Mouse (Mus musculus) liver, adult 2 months (tissue): ENCODE measurements at regions not wholly inside any gene's neighbourhood (a gene's known extent, or its start where the extent isn't known, plus 50 kb on each side); places are given as distances from the start of the nearest gene placed in this dataset.

Experiments
- DNase-seq: peaks from one replicate; pipeline ENCODE4 v3.0.0-alpha.2; 2011; ENCODE audit warnings: low read depth, low spot score; ENCODE audit errors: extremely low read depth
- H3K27ac ChIP-seq: fragments of 200-500 bp; replicated peaks from 2 replicates; pipeline ENCODE4 v1.5.1; 2012; ENCODE audit warnings: low read depth, mild to moderate bottlenecking, control low read depth, inconsistent platforms, low read length; ENCODE audit not compliant: insufficient read depth
- H3K27me3 ChIP-seq: fragments of 200-500 bp; 2 replicates; pipeline ENCODE4 v1.6.1; 2012; ENCODE audit warnings: mild to moderate bottlenecking, moderate library complexity, low read length, inconsistent platforms; ENCODE audit not compliant: control insufficient read depth, insufficient read depth
- H3K36me3 ChIP-seq: fragments of 200-500 bp; 2 replicates; pipeline ENCODE4 v1.6.1; 2012; ENCODE audit warnings: low read length, inconsistent platforms; ENCODE audit not compliant: control insufficient read depth, insufficient read depth
- H3K4me1 ChIP-seq: fragments of 200-500 bp; 2 replicates; pipeline ENCODE4 v1.6.1; 2011; ENCODE audit warnings: low read length; ENCODE audit not compliant: control insufficient read depth, insufficient read depth
- H3K4me3 ChIP-seq: fragments of 200-500 bp; 2 replicates; pipeline ENCODE4 v1.5.1; 2011; ENCODE audit warnings: low read depth, mild to moderate bottlenecking, control low read depth, low read length, moderate library complexity; ENCODE audit not compliant: insufficient read depth
- H3K79me2 ChIP-seq: fragments of 200-500 bp; 2 replicates; pipeline ENCODE4 v1.6.1; 2012; ENCODE audit warnings: inconsistent platforms, mild to moderate bottlenecking, low read length, moderate library complexity; ENCODE audit not compliant: control insufficient read depth, insufficient read depth
- H3K9ac ChIP-seq: fragments of 200-500 bp; 2 replicates; pipeline ENCODE4 v1.6.1; 2012; ENCODE audit warnings: low read depth, mild to moderate bottlenecking, control low read depth, inconsistent platforms, low read length
- CTCF ChIP-seq: fragments of 200-500 bp; IDR thresholded peaks from 2 replicates; pipeline ENCODE4 v1.5.1; 2011; ENCODE audit warnings: low read depth, low read length, control low read depth
- POLR2A ChIP-seq: fragments of 200-500 bp; IDR thresholded peaks from 2 replicates; pipeline ENCODE4 v1.6.1; 2011; ENCODE audit warnings: low read length, control low read depth; ENCODE audit not compliant: insufficient read depth; ENCODE audit errors: extremely low read depth
- WGBS: fragments of 180-500 bp; shearing (Covaris S2); methylation state at CpG from one replicate; pipeline ENCODE4 v1.1.7; 2018; 5-methylcytosine and 5-hydroxymethylcytosine counted together

DNA sequence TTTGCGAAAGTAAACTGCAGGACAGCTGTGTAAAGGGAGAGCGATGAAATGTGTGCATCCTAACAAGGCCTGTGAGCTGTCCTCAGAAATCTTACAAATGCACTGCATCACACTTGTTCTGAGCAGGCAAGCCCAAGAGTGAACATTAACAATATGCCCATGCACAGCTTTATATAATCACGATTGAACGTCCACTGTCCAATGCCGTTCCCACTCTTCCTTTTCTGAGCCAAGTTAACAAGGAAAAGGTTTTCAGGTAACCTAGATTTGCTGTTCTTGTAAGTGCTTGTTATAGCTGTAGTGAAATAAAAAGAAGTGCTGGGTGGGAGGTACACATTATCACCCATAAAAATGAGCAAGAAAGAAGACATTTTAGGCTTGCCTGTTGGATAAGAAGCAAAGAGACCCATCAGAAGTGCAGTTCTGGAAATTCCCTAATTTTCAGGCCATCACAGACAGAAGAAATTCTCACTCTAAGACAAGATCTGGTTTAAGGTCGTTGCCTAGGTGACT, 243.3 kb upstream of the Tenm2 start:
- Histone ChIP-seq H3K4me1 (no peaks in the 10 kb centered on the region), H3K79me2 (no peaks in the 10 kb centered on the region), H3K9ac (no peak overlapping the region), H3K4me3 (no peak overlapping the region), H3K27me3 (no peaks in the 10 kb centered on the region), H3K36me3 (no peaks in the 10 kb centered on the region), H3K27ac (no peak overlapping the region)
- no peak for TF ChIP-seq POLR2A
- no peak for TF ChIP-seq CTCF
- no peak for DNase-seq
- 81% methylated on average over 6 of the region's 6 CpGs for WGBS

DNA sequence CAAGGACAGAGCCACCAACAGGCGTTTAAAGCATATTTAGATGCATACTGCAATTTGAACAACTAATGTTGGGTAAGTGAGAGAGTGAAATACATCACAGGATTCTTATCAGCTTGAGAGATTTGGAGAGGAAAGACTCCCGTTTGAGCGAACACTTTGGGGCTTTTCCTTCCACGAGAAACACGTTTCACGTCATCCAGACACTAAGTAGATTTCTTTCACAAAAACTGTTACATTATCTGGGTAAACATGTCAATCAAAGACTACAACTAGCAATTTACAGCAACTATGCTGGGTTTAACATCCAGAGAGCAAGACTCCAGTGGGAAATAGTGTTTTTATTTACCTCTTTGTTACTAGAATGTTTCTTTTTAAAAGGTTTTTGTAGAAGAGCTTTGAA, 238.3 kb upstream of the Tenm2 start:
- no peaks in the 10 kb centered on the region for H3K36me3 ChIP-seq
- 52% methylated on average over 6 of the region's 6 CpGs for WGBS
- H3K27me3 ChIP-seq, result no peaks in the 10 kb centered on the region
- H3K4me3 ChIP-seq, result no peak overlapping the region
- no peak overlapping the region for H3K9ac ChIP-seq
- no peaks in the 10 kb centered on the region for H3K79me2 ChIP-seq
- H3K4me1 ChIP-seq, result no peaks in the 10 kb centered on the region
- DNase-seq, result no peak
- no peak for TF ChIP-seq CTCF
- no peak for TF ChIP-seq POLR2A
- H3K27ac ChIP-seq, result no peak overlapping the region

DNA sequence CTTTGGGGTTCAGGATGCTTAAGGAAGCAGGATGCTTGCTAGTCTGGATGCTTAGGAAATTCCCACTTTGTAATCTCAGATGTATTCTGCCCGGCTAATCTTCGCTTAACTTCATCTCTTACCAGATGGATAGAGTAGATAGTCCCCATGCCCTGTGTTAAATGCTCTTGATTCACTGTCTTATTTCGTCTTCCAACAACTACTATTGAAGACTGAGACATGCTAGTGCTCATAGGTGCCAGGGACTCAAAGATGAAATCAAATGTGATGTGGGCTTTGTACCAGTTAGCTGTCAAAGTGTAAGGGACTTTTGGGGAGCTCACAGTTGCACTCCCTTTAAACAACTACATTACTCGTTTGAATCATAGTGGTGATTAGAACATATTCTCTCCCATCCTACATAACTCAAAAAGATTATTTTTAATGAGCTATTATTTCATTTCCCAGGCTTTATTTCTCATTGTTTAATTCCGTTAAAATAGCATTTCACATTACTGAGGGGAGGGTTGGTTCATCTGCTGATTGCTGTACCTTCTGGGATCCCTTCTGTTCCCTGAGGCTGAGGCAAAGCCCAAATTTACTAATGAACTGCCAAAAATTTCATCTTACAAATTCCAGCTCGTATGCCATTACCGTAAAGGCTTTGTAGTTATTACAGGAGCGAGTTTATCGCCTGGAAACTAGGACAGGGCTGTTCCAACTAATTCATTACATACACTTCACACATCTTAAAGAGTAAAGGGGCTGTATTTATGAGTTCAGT, 228.1 kb upstream of the Tenm2 start:
- H3K27ac ChIP-seq, result no peak overlapping the region
- H3K36me3 ChIP-seq, result no peaks in the 10 kb centered on the region
- no peaks in the 10 kb centered on the region for H3K4me1 ChIP-seq
- DNase-seq, result no peak
- no peaks in the 10 kb centered on the region for H3K27me3 ChIP-seq
- no peak overlapping the region for H3K4me3 ChIP-seq
- H3K79me2 ChIP-seq, result no peaks in the 10 kb centered on the region
- H3K9ac ChIP-seq, result no peak overlapping the region
- TF ChIP-seq CTCF (no peak), POLR2A (no peak)
- WGBS, result 75% methylated on average over 9 of the region's 9 CpGs

DNA sequence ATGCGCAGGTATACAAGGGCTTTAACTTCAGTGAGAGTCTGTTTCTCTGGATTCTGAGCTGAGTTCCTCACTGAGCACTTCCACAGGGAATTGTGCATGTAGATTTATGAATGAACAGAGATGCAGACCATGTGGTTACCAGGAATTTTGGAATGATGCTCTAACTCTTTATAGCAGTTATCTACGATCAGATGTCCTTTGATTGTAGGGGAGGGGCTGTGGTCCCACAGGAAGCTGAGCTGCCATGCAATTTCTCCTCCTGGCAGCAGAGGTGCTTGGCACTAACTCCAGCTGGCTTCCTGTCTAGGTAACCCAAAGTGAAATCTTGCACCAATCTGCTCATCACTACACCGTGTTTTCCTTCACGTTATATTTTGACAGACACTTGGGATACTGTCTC, 226.6 kb upstream of the Tenm2 start:
- no peaks in the 10 kb centered on the region for H3K4me1 ChIP-seq
- no peak overlapping the region for H3K4me3 ChIP-seq
- 81% methylated on average over 4 of the region's 4 CpGs for WGBS
- H3K27me3 ChIP-seq, result no peaks in the 10 kb centered on the region
- H3K36me3 ChIP-seq, result no peaks in the 10 kb centered on the region
- no peak overlapping the region for H3K9ac ChIP-seq
- no peak overlapping the region for H3K27ac ChIP-seq
- DNase-seq, result no peak
- no peaks in the 10 kb centered on the region for H3K79me2 ChIP-seq
- TF ChIP-seq POLR2A (no peak), CTCF (no peak)

DNA sequence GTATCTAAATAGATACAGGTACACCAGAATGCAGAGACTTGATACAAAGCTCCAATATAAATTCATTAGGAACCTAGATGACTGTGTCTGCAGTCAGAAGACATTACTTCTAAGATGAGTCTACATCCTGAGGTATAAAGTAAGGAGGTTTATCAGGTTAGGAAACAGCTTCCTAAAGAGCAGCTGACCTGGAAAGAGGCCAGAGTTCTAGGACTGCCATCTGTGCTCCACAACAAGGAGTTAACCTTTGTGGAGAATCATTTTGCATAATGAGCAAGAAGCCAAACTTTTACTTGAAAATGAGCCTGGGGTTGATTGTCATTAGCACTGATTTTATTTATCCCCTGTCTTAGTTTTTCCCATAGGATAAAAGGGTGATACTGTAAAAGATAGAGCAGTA, 211.6 kb upstream of the Tenm2 start:
- Histone ChIP-seq H3K4me3 (no peak overlapping the region), H3K36me3 (no peaks in the 10 kb centered on the region), H3K79me2 (no peaks in the 10 kb centered on the region), H3K4me1 (no peaks in the 10 kb centered on the region), H3K27me3 (no peaks in the 10 kb centered on the region), H3K27ac (no peak overlapping the region), H3K9ac (no peak overlapping the region)
- DNase-seq, result no peak
- TF ChIP-seq CTCF (no peak), POLR2A (no peak)

DNA sequence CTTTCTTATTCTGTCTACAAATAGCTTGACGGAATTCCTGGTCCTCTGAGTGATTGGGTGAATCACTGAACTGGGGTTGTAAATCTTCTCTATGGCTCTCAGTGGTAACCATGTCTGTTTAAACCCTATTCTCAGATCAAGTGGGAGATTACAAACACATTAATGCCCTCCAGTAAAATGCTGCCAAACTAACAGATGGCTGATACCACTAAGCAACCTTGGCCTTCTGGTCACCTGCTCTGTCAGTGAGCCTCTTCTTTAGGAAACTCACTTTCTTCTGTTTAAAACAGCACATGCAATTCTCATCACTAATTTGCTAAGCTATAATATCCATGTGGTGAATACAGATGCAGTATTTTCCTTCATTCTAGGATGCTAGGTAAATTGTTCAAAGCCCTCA, 210.9 kb upstream of the Tenm2 start:
- no peak for DNase-seq
- Histone ChIP-seq H3K36me3 (no peaks in the 10 kb centered on the region), H3K79me2 (no peaks in the 10 kb centered on the region), H3K27ac (no peak overlapping the region), H3K27me3 (no peaks in the 10 kb centered on the region), H3K9ac (no peak overlapping the region), H3K4me1 (no peaks in the 10 kb centered on the region), H3K4me3 (no peak overlapping the region)
- TF ChIP-seq POLR2A, result no peak
- no peak for TF ChIP-seq CTCF
- WGBS, result 62% methylated on average over 1 of the region's 1 CpGs
